Mouse (Mus musculus): ENCODE data around the gene Ctrb1. TPM values are rescaled to one million over a fixed set of nuclear protein-coding genes. Genes with fewer than 3 reads are reported as not detected.

Ctrb1 gene
- not detected for total RNA-seq (2023)

GRCm38 (mm10) chr8:111690960-111691445 lies at the start of gene Ctrb1:
Gene Ctrb1, minus strand, starts transcription at chr8:111691010.

GRCm38 (mm10) chr8:111643264-111644141 lies 47.3 kb downstream of the Ctrb1 start, which contains the start of gene Zfp1:
Gene Zfp1, plus strand, starts transcription at chr8:111643401.

Other genes with a start within 250 kb of the Ctrb1 start
- 1 to 10 TPM; 5.3 to 6.2 TPM for gene Wdr59, start 168.9 kb downstream of the Ctrb1 start, total RNA-seq (2023)
- gene Znrf1, start 154.9 kb downstream of the Ctrb1 start, total RNA-seq (2023), result 100 to 1,000 TPM; 159 to 166 TPM
- gene Ldhd, start 60.6 kb downstream of the Ctrb1 start, total RNA-seq (2023), result not detected
- 1 to 10 TPM; 2.7 to 3.4 TPM for gene Zfp1, start 47.6 kb downstream of the Ctrb1 start, total RNA-seq (2023)
- not detected for gene Bcar1, start 52.8 kb upstream of the Ctrb1 start, total RNA-seq (2023)
- gene Cfdp1, start 163.3 kb upstream of the Ctrb1 start, total RNA-seq (2023), result 10 to 100 TPM; 26.4 to 26.6 TPM
- gene Tmem170, start 185.7 kb upstream of the Ctrb1 start, total RNA-seq (2023), result 1 to 10 TPM; 3.1 TPM
- gene Chst5, start 219.4 kb upstream of the Ctrb1 start, total RNA-seq (2023), result not detected
- gene Tmem231, start 242.9 kb upstream of the Ctrb1 start, total RNA-seq (2023), result under 1 TPM; 0.42 to 0.92 TPM
- gene Gabarapl2, start 249.7 kb upstream of the Ctrb1 start, total RNA-seq (2023), result 10 to 100 TPM; 83.3 to 92.3 TPM